ENCODE assay signal across 23 mouse cellular contexts in the genomic region with DNA sequence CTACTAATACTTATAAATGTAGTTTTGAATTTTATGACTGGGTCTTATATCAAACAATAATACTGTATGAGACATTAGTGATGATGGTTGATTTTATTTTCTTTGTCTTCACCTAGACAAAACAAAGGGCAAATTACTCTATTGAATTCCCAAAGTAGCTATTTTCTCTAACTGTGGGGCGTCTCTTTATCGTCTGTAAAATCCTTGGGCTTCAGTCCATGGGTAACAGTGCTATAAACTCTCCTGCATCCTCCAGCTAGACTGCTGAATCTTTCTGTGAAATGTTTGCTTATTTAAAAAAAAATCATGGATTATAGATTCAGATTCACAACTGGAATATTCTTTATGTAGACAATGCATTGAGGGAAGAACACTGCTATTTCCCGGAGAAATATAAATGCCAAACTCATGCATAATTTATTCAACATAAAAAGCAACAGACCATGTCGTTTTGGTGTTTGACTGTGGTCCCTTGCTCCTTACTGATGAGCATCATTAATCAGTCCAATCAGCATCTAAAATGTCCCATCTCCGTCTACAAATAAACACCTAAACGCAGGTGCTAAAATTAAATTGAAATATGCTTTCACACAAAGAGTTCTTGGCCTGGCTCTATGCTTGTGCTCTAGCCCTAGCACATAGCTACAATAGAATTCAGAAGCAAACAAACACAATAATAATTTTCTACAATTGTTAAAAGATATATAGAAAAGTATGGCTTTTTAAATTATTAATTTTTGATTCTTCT.
"Had no signal": no experiment of that assay in that cellular context is flagged by ENCODE, and none has a peak within 500 bp of the region (broad histone marks: within the 10 kb centered on the region; RNA-seq: fewer than 3 reads in every experiment).

No protein-coding gene starts in this region.

- H3K9me3 ChIP-seq: midbrain, embryonic 13.5 days; stomach, embryonic 15.5 days had no signal

- H3K4me1 ChIP-seq: megakaryocyte, embryonic 14.5 days; midbrain, embryonic 13.5 days; stomach, embryonic 15.5 days had no signal

- H3K27ac ChIP-seq: kidney, postnatal 0 days; left cerebral cortex, adult 2 months; liver, embryonic 14.5 days; midbrain, embryonic 10.5 days; midbrain, embryonic 13.5 days; stomach, embryonic 15.5 days had no signal

- H3K27me3 ChIP-seq: megakaryocyte, embryonic 14.5 days; midbrain, embryonic 13.5 days; stomach, embryonic 15.5 days had no signal

- DNase-seq: kidney, adult 18-20 months; kidney, adult 9 months; kidney, postnatal 25 days; layer of hippocampus, postnatal 36 days; liver, postnatal 0 days; lung, embryonic 14.5 days; retina, postnatal 1 day; right cerebral cortex, postnatal 25 days; spleen, adult 18-20 months; thymus, adult 2 months; thymus, postnatal 14 days; thymus, postnatal 4 days had no signal

- H3K9ac ChIP-seq: liver, embryonic 14.5 days; liver, postnatal 0 days; lung, embryonic 14.5 days; midbrain, embryonic 13.5 days; stomach, embryonic 15.5 days had no signal

- H3K4me2 ChIP-seq: lung, embryonic 14.5 days; midbrain, embryonic 13.5 days; stomach, embryonic 15.5 days had no signal

- H3K4me3 ChIP-seq: left cerebral cortex, adult 2 months; megakaryocyte, embryonic 14.5 days; midbrain, embryonic 10.5 days; midbrain, embryonic 13.5 days; myocyte; stomach, embryonic 15.5 days had no signal

- ATAC-seq: intestine, embryonic 16.5 days; liver, postnatal 0 days; lung, postnatal 0 days; midbrain, embryonic 13.5 days; midbrain, embryonic 16.5 days had no signal

- H3K36me3 ChIP-seq: midbrain, embryonic 10.5 days; midbrain, embryonic 13.5 days; stomach, embryonic 15.5 days had no signal
